Mouse (Mus musculus): ENCODE measurements around the gene Slc22a3.

The Slc22a3 gene

GRCm38 (mm10) chr17:12507654-12508204, at the start of gene Slc22a3:
Slc22a3 (minus strand) TSS chr17:12507704.
- DNase-seq (ENCODE audit: low spot score in 2 of 2): no peak

GRCm38 (mm10) chr17:12534353-12535145, 27.0 kb upstream of the Slc22a3 start:
- DNase-seq (ENCODE audit: low spot score in 2 of 2): peak; percentile 36 to 82

- DNase-seq (ENCODE audit: low spot score in 2 of 2): peak; percentile 43 to 72
Measured at GRCm38 (mm10) chr17:12532115-12532514, 24.6 kb upstream of the Slc22a3 start.

DNA sequence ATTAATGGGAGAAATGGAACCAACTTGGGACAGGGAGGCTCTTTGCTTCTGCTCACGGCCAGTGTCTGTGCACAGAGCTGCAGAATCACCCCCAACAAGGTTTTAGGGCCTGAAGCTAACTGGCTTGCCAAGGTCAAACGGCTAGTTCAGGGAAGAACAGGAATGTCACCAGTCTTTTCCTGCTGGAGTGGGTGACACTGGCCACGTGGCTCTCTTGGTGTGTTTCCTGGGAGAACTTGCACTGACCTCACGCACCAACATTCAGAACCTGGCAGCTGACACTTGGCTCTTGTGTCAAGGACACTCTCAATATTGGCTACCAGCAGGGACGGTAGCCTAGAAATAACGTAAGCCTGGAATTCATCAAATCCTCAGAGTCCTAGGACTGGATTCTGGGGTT, 22.6 kb upstream of the Slc22a3 start:
- no peak for DNase-seq (ENCODE audit: low spot score in 2 of 2)

GRCm38 (mm10) chr17:12529384-12529985, 22.0 kb upstream of the Slc22a3 start:
- no peak for DNase-seq (ENCODE audit: low spot score in 2 of 2)

DNA sequence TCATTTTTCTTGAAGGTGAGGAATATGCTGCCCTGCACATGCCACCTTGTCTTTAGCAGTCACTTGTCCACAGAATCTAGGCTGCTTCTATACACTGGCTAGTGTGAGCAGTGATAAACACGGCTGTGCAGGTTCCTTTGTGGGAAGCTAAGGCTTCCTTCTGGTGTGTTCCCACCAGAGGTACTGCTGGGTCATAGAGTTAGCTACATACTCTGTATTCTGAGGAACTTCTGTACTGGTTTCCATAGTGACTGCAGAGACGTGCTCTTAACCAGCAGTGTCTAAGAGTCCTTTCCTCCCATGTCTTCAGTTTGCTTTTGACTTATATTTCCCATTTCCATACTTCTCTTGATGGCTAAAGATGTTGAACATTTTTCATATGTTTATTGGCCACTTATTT, 11.6 kb upstream of the Slc22a3 start:
- DNase-seq (ENCODE audit: low spot score in 2 of 2): no peak

- no peak for DNase-seq (ENCODE audit: low spot score in 2 of 2)
Measured at GRCm38 (mm10) chr17:12518194-12518593, 10.7 kb upstream of the Slc22a3 start.

DNA sequence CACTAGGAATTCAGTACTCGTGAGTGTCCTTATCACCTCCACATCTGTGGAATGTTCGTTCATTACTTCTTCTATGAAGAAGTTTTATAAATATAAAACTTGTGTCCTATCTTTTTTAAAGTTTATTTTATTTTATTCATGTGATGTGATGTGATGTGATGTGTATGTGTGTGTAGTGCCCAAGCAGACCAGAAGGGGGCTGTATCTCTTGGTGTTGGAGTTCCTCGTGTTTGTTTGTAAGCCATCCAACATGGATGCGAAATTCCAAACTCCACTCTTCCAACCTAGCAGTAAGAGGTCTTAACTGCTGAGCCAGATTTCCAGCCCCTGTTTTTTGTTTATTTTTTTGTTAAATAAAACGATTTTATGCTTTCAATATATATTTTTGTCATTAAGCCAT, 6.5 kb upstream of the Slc22a3 start:
- DNase-seq (ENCODE audit: low spot score in 2 of 2): no peak

GRCm38 (mm10) chr17:12513107-12513923, 5.8 kb upstream of the Slc22a3 start:
- DNase-seq (ENCODE audit: low spot score in 2 of 2): no peak

DNA sequence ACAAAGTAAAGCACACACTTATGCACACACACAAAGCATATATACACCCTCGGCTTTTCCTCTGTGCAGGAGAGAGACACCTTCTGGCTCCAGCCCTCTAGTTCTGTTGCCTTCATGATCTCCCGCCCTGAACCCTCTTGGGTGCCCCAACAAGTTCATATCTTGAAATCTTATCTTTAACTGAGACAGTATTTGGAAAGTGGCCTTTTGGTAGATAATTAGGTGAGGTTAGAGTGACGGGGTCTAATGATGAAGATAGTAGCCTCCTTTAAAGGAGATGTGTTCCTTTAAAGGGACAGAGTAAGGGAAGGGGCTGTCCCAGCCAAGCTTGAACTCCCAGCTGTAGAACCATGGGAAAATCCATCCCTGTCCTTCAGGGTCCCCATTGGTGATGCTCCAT, 3.7 kb upstream of the Slc22a3 start:
- no peak for DNase-seq (ENCODE audit: low spot score in 2 of 2)

GRCm38 (mm10) chr17:12508376-12508775, 872 bp upstream of the Slc22a3 start:
- no peak for DNase-seq (ENCODE audit: low spot score in 2 of 2)

DNA sequence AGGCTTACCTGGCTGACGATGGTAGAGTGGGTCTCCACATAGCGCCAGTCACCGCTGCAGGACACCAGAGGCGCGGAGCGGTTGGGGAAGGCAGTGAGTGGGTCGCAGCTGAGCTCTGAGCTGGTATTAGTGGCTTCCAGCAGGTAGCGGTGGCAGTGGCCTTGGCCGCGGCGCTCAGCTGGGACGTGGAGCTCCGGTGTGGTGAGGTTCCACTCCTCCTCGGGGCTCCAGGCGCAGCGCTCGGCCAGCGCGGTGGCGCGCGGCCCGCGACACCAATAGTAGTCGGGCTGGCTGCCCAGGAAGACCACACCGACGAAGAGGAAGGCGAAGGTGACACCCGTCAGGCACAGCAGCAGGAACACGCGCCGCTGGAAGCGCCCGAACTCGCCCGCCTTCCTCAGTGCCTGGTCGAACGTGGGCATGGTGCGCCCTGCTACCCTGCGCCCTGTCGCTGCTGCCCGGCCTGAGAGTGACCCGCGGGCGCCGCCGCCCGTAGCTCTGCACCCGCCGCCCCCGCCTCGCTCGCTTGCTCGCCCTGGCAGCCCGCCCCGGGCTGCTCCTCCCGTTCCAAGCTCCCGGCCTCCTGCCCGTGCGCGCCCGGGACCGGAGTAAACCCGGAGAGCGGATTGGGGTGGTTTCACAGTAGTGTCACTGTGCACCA, 471 bp downstream of the Slc22a3 start:
- DNase-seq (ENCODE audit: low spot score in 2 of 2): peak in 1 of 2 experiments; percentile 15

DNA sequence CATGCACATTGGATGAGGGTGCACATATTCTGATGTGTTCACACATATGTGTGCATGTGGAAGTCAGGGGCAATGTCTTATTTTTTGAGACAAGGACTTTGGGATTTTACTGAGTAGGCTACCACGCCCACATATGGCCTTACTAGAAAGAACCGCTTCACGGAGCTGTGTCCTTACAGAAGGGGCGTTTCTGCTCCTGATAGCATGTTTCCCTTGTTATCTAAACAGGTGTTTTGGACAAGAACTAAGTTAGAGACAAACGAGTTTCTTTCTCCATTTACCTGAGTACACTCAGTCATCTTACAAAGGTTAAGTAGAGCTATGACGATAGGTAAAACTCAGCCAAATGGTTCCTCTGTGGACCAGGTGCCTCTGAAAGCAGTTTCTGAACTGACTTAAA, 1.8 kb downstream of the Slc22a3 start:
- no peak for DNase-seq (ENCODE audit: low spot score in 2 of 2)

- DNase-seq (ENCODE audit: low spot score in 2 of 2): no peak
Measured at GRCm38 (mm10) chr17:12499426-12499825, 8.1 kb downstream of the Slc22a3 start.

- DNase-seq (ENCODE audit: low spot score in 2 of 2): no peak
Measured at GRCm38 (mm10) chr17:12495558-12495957, 11.9 kb downstream of the Slc22a3 start.

GRCm38 (mm10) chr17:12491591-12491990, 15.9 kb downstream of the Slc22a3 start:
- DNase-seq (ENCODE audit: low spot score in 2 of 2): no peak

DNA sequence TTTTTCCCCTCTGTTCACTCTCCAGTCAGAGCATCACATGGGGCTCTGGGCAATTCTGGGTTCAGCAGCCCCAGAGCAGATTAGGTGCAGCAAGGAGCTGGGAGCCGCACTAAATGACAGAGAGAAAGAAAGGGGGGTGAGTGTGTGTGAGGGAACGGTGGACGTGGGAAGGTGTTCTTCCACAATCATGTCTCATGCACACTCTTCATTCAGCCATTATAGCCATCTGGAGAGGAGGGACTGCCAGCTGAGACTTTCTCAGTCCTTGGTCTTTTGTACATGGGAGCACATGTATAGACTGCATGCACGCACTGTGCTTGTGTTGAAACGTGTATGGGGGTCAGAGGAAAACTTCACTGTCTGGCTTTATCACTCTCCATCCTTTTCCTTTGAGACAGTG, 17.6 kb downstream of the Slc22a3 start:
- DNase-seq (ENCODE audit: low spot score in 2 of 2): no peak

DNA sequence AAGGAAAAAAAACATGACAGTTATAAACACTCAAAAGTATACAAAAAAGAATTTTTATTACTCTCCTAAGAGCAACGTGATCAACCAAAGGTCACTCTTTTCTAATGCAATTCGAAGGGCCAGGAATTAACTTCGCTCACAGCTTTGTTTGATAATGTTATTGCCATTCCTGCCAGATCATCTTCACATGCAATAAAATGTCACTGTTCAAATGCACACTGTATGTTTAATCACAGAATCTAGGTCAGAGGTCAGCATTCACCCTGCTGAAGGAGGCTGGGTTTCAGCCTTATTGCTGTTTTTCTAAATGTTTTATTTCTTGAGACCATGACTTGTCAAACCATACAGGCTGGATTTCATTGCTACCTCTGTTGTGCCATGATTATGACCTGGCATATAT, 21.8 kb downstream of the Slc22a3 start:
- DNase-seq (ENCODE audit: low spot score in 2 of 2): no peak

GRCm38 (mm10) chr17:12479416-12479815, 28.1 kb downstream of the Slc22a3 start:
- DNase-seq (ENCODE audit: low spot score in 2 of 2): no peak

DNA sequence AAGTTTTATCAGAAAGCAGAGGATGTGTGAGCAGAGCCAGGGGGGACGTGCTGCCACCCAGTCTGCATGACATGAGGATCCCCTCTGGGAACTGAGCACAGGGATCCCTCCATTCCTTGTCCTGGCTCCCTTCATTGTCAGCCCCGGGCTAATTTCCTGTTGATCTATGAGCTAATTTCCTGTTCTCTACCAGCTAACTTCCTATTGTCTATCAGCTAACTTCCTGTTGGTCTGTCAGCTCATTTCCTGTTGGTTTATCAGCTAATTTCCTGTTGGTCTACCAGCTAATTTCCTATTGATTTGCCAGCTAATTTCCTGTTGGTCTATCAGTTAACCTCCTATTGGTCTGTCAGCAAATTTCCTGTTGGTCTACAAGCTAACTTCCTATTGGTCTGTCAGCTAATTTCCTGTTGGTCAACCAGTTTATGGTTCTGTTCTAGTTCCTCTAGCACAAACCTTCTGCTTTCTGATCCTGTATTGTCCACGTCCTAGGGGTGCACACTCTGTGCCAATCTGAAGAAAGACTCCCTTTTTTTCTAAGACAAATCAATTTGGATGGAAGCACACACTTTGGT, 32.9 kb downstream of the Slc22a3 start:
- no peak for DNase-seq (ENCODE audit: low spot score in 2 of 2)

DNA sequence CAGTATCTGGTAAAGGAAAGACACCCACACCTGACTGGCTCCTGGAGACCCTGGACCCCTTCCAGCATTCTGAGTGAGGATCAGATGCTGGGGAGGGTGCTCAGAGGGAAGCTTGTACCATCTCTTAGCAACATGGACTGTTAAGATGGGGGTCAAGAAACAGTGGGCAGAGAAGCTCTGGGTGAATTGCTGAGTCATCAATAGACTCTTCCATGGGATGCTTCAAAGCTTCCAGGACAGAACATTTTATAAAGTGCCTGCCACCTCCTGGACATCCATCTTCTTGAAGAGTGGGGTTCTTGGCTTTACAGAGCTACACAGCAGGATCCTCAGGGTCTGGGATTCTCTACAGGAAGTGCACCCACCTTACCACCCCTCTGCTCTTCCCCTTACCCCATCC, 35.0 kb downstream of the Slc22a3 start:
- DNase-seq (ENCODE audit: low spot score in 2 of 2): no peak
